Comparison of ENCODE assay signal across 20 mouse cellular contexts in genomic region chr7:89629914-89630313, GRCm38 (mm10). TPM values are rescaled to one million over a fixed set of nuclear protein-coding genes. Genes with fewer than 3 reads are reported as not detected.
DNase-seq lines count a peak whose midpoint lies in the region; ATAC-seq and TF ChIP-seq lines count a peak whose summit lies in the region.
"Had no signal": no experiment of that assay in that cellular context is flagged by ENCODE, and none has a peak within 500 bp of the region (broad histone marks: within the 10 kb centered on the region; RNA-seq: fewer than 3 reads in every experiment).

No protein-coding gene starts in this region.

- no peak for DNase-seq in hindbrain, embryonic 10.5 days (ENCODE audit: low spot score)
- DNase-seq in layer of hippocampus, adult 2 months (ENCODE audit: low spot score in 2 of 2) = no peak
- DNase-seq in layer of hippocampus, adult 8-10 months (ENCODE audit: low spot score in 2 of 2) = no peak
- no peak for DNase-seq in lung, postnatal 25 days (ENCODE audit: low spot score)
- DNase-seq: adrenal gland, adult 2 months; adrenal gland, postnatal 25 days; cerebellum, adult 18-20 months; cerebellum, adult 9-11 months; cerebellum, postnatal 36 days; gastrocnemius, postnatal 10 days; heart, adult 18-20 months; heart, postnatal 14 days had no signal

- H3K4me3 ChIP-seq in hindbrain, embryonic 10.5 days = no peak overlapping the region
- no peak overlapping the region for H3K4me3 ChIP-seq in hindbrain, embryonic 13.5 days
- H3K4me3 ChIP-seq in layer of hippocampus, adult 2 months = no peak overlapping the region
- no peak overlapping the region for H3K4me3 ChIP-seq in lung, embryonic 15.5 days
- H3K4me3 ChIP-seq: embryonic facial prominence, embryonic 15.5 days; erythroblast, embryonic 14.5 days; forebrain, embryonic 10.5 days; forebrain, embryonic 15.5 days; heart, embryonic 10.5 days had no signal

- H3K4me2 ChIP-seq in hindbrain, embryonic 13.5 days = no peak overlapping the region
- H3K4me2 ChIP-seq in lung, embryonic 15.5 days = no peak overlapping the region
- H3K4me2 ChIP-seq: embryonic facial prominence, embryonic 15.5 days; forebrain, embryonic 15.5 days had no signal

- no peak for ATAC-seq in hindbrain, embryonic 13.5 days (ENCODE audit: low FRiP score)
- ATAC-seq in lung, embryonic 15.5 days (ENCODE audit: borderline replicate concordance, extremely low read depth, low FRiP score, low TSS enrichment) = peak; percentile 71; the same call in 1 of the 2 replicates
- ATAC-seq: forebrain, embryonic 15.5 days; hindbrain, embryonic 16.5 days had no signal

- no peaks in the 10 kb centered on the region for H3K36me3 ChIP-seq in hindbrain, embryonic 10.5 days
- H3K36me3 ChIP-seq in hindbrain, embryonic 13.5 days = no peaks in the 10 kb centered on the region
- H3K36me3 ChIP-seq in lung, embryonic 15.5 days = no peaks in the 10 kb centered on the region
- H3K36me3 ChIP-seq: embryonic facial prominence, embryonic 15.5 days; forebrain, embryonic 10.5 days; forebrain, embryonic 15.5 days; heart, embryonic 10.5 days had no signal

- peak overlapping the region; percentile 56; the same call in 1 of the 2 replicates for H3K27ac ChIP-seq in hindbrain, embryonic 10.5 days
- H3K27ac ChIP-seq in hindbrain, embryonic 13.5 days = no peak overlapping the region
- peak overlapping the region; percentile 72 for H3K27ac ChIP-seq in layer of hippocampus, adult 2 months
- no peak overlapping the region for H3K27ac ChIP-seq in lung, embryonic 15.5 days
- H3K27ac ChIP-seq: embryonic facial prominence, embryonic 15.5 days; forebrain, embryonic 15.5 days; heart, embryonic 10.5 days had no signal

- WGBS in hindbrain, embryonic 10.5 days = 87% methylated on average over 3 of the region's 3 CpGs
- 85% methylated on average over 3 of the region's 3 CpGs for WGBS in hindbrain, embryonic 13.5 days
- 46% methylated on average over 3 of the region's 3 CpGs for WGBS in lung, embryonic 15.5 days

- H3K4me1 ChIP-seq in hindbrain, embryonic 10.5 days (replicated peaks) = peaks cover 45% of the 10 kb centered on the region
- H3K4me1 ChIP-seq in hindbrain, embryonic 13.5 days (replicated peaks) = peaks cover 11% of the 10 kb centered on the region
- peaks cover 7% of the 10 kb centered on the region; the same call in 1 of the 2 replicates for H3K4me1 ChIP-seq in lung, embryonic 15.5 days

- no peak for TF ChIP-seq CTCF in layer of hippocampus, adult 2 months (conservative IDR thresholded peaks at IDR 0.05)

- no peaks in the 10 kb centered on the region for H3K9me3 ChIP-seq in hindbrain, embryonic 10.5 days
- no peaks in the 10 kb centered on the region for H3K9me3 ChIP-seq in hindbrain, embryonic 13.5 days
- no peaks in the 10 kb centered on the region for H3K9me3 ChIP-seq in lung, embryonic 15.5 days
- H3K9me3 ChIP-seq: embryonic facial prominence, embryonic 15.5 days; forebrain, embryonic 10.5 days; forebrain, embryonic 15.5 days; heart, embryonic 10.5 days had no signal

- H3K9ac ChIP-seq in hindbrain, embryonic 13.5 days = no peak overlapping the region
- H3K9ac ChIP-seq in lung, embryonic 15.5 days = no peak overlapping the region
- H3K9ac ChIP-seq: embryonic facial prominence, embryonic 15.5 days; forebrain, embryonic 15.5 days had no signal

- H3K27me3 ChIP-seq in hindbrain, embryonic 10.5 days (ENCODE audit: insufficient read depth, poor library complexity, severe bottlenecking) = peaks cover 26% of the 10 kb centered on the region
- peaks cover 13% of the 10 kb centered on the region for H3K27me3 ChIP-seq in hindbrain, embryonic 13.5 days
- peaks cover 4% of the 10 kb centered on the region; the same call in 1 of the 2 replicates for H3K27me3 ChIP-seq in lung, embryonic 15.5 days
- H3K27me3 ChIP-seq: embryonic facial prominence, embryonic 15.5 days; forebrain, embryonic 15.5 days had no signal

RNA-seq across cellular contexts. Expression of gene Me3, which starts 2.3 kb away (rescaled TPM):
- 1.4 and 3.3 TPM in 2 replicates for polyA plus RNA-seq in hindbrain, embryonic 10.5 days (2016; fragmentation: Nextera tagmentation; extraction: Ambion mirVana)
- polyA plus RNA-seq in hindbrain, embryonic 13.5 days (2015; fragmentation: Nextera tagmentation; extraction: Ambion mirVana) = 4.1 and 4.3 TPM in 2 replicates
- total RNA-seq in layer of hippocampus, adult 2 months (2021) = 10 to 100 TPM; 83.3 to 90.8 TPM
- total RNA-seq in layer of hippocampus, adult 8-10 months (2022) = 10 to 100 TPM; 72.9 to 90.9 (median 85.2) TPM
- 1.3 and 1.9 TPM in 2 replicates for polyA plus RNA-seq in lung, embryonic 15.5 days (2015; fragmentation: Nextera tagmentation; extraction: Ambion mirVana)
- polyA plus RNA-seq: erythroblast, embryonic 14.5 days had no signal

Comparison
In these comparisons a context has a peak if more than half of its experiments do, and no peak if none do; other contexts are left out.
1. H3K27ac ChIP-seq: peak in hindbrain, embryonic 10.5 days (single experiment) and layer of hippocampus, adult 2 months (single experiment); none in hindbrain, embryonic 13.5 days (single experiment) and lung, embryonic 15.5 days (single experiment).